Mouse (Mus musculus): ENCODE results near the gene Prpf4b. TPM values are rescaled to one million over a fixed set of nuclear protein-coding genes. Genes with fewer than 3 reads are reported as not detected.

Prpf4b gene
- 46.9 and 52.7 TPM in 2 replicates for total RNA-seq (2014; rRNA removed)
- 40.9 and 45.7 TPM in 2 replicates for polyA plus RNA-seq (2015; fragmentation: Nextera tagmentation; extraction: Ambion mirVana)

GRCm38 (mm10) chr13:34875166-34875710 lies at the start of gene Prpf4b:
Gene Prpf4b, plus strand, starts transcription at chr13:34875302.
- H3K4me1 ChIP-seq (ENCODE audit: insufficient read depth): peaks cover 12% of the 10 kb centered on the region
- H3K9ac ChIP-seq: peak within 1 kb of the TSS; percentile 77
- DNase-seq: peak; percentile 96
- TF ChIP-seq CTCF (IDR thresholded peaks at IDR 0.05; ENCODE audit: low read depth): no peak
- ATAC-seq: peak; percentile 85
- H3K36me3 ChIP-seq (ENCODE audit: insufficient read depth): no peaks in the 10 kb centered on the region
- H3K27ac ChIP-seq (ENCODE audit: low read depth, low read length): peak within 1 kb of the TSS; percentile 92
- peak within 1 kb of the TSS; percentile 80 for H3K4me3 ChIP-seq (ENCODE audit: low read depth, low read length)
- H3K4me2 ChIP-seq (ENCODE audit: low read depth): peak within 1 kb of the TSS; percentile 72
- 1% methylated on average over 40 of the region's 40 CpGs for WGBS
- no peaks in the 10 kb centered on the region for H3K27me3 ChIP-seq (ENCODE audit: insufficient read depth, low read length)
- H3K9me3 ChIP-seq (ENCODE audit: low read length): no peaks in the 10 kb centered on the region

- DNase-seq (peak; percentile 50), ATAC-seq (peak; percentile 94)
- 48% methylated on average over 3 of the region's 3 CpGs for WGBS
- H3K9ac ChIP-seq: no peak overlapping the region
- H3K27ac ChIP-seq (ENCODE audit: low read depth, low read length): peak overlapping the region; percentile 31; the same call in 1 of the 2 replicates
- H3K36me3 ChIP-seq (ENCODE audit: insufficient read depth): no peaks in the 10 kb centered on the region
- no peak overlapping the region for H3K4me3 ChIP-seq (ENCODE audit: low read depth, low read length)
- H3K9me3 ChIP-seq (ENCODE audit: low read length): no peaks in the 10 kb centered on the region
- no peaks in the 10 kb centered on the region for H3K4me1 ChIP-seq (ENCODE audit: insufficient read depth)
- no peak overlapping the region for H3K4me2 ChIP-seq (ENCODE audit: low read depth)
- no peak for TF ChIP-seq CTCF (IDR thresholded peaks at IDR 0.05; ENCODE audit: low read depth)
- no peaks in the 10 kb centered on the region for H3K27me3 ChIP-seq (ENCODE audit: insufficient read depth, low read length)
These were observed 48.1 kb upstream of the Prpf4b start for GRCm38 (mm10) chr13:34826760-34827690.

DNA sequence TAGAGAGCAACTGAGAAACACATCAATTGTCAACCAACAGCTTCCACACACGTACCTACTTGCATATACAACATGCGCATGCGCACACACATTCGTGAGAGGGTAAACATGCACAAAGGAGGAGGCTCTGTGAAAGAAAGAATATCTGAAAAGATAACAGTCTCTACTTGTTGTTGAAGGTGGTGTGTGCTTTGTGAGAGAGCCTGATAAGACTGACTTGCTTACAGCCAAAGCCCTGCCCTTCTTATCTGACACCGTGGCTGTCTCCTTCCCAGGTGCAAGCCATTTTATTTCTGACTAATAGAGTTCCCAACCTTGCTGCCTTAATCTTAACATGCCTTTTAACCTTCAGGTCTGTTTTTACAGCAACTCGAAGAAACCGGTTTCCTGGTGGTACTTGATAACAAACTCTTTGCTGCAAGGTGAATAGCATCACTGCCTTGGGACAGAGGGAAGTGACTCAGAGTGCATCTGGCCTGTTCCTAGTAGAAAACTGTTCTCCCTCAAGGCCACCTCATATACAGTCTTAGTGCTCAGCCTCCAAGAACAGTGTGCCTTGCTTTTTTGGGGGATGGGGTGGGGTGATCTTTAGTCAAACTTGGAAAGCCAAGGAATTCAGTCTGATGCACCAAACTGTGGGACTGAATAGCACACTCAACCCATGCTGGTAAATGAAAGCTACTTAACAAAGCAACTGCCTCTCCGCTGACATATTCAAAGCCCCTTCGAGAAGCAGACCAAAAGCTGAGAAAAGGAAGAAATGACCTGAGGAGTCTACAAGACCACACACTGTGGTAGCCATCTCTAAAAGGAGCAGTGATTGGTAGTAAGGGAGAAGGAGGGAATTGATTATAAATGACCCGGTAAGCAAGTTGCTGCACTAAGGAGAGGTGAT lies 46.9 kb upstream of the Prpf4b start:
- Histone ChIP-seq H3K27me3 (ENCODE audit: insufficient read depth, low read length) (no peaks in the 10 kb centered on the region), H3K36me3 (ENCODE audit: insufficient read depth) (no peaks in the 10 kb centered on the region), H3K9ac (no peak overlapping the region), H3K4me1 (ENCODE audit: insufficient read depth) (no peaks in the 10 kb centered on the region), H3K4me3 (ENCODE audit: low read depth, low read length) (no peak overlapping the region), H3K4me2 (ENCODE audit: low read depth) (no peak overlapping the region), H3K9me3 (ENCODE audit: low read length) (no peaks in the 10 kb centered on the region), H3K27ac (ENCODE audit: low read depth, low read length) (no peak overlapping the region)
- no peak for TF ChIP-seq CTCF (IDR thresholded peaks at IDR 0.05; ENCODE audit: low read depth)
- no peak for DNase-seq
- no peak for ATAC-seq
- 63% methylated on average over 10 of the region's 10 CpGs for WGBS

- ATAC-seq: no peak
- Histone ChIP-seq H3K4me1 (ENCODE audit: insufficient read depth) (no peaks in the 10 kb centered on the region), H3K27ac (ENCODE audit: low read depth, low read length) (no peak overlapping the region), H3K36me3 (ENCODE audit: insufficient read depth) (no peaks in the 10 kb centered on the region), H3K9ac (no peak overlapping the region), H3K27me3 (ENCODE audit: insufficient read depth, low read length) (no peaks in the 10 kb centered on the region), H3K4me3 (ENCODE audit: low read depth, low read length) (no peak overlapping the region), H3K4me2 (ENCODE audit: low read depth) (no peak overlapping the region), H3K9me3 (ENCODE audit: low read length) (no peaks in the 10 kb centered on the region)
- WGBS: 83% methylated on average over 4 of the region's 4 CpGs
- no peak for DNase-seq
- no peak for TF ChIP-seq CTCF (IDR thresholded peaks at IDR 0.05; ENCODE audit: low read depth)
These were observed 32.3 kb upstream of the Prpf4b start for GRCm38 (mm10) chr13:34842851-34843250.

DNA sequence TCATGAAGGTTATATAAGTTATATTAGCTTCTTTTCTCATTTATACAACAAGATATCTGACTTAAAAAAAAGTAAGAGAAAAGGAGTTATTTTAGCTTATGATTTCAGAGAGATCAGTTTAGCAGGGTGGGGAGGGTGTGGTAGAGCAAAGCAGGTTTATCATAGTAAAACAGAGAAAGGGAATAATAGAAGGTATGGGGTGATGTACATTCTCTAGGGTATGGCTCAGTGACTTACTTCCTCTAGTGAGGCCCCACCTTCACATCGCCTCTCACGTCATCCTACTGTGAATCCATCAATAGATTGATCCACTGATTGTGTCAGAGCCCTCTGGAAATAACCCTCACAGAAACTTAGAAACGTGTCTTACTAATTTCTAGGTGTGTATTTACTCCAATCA lies 24.3 kb upstream of the Prpf4b start:
- H3K9me3 ChIP-seq (ENCODE audit: low read length): peaks cover 19% of the 10 kb centered on the region
- DNase-seq (no peak), ATAC-seq (no peak)
- H3K4me3 ChIP-seq (ENCODE audit: low read depth, low read length): no peak overlapping the region
- no peaks in the 10 kb centered on the region for H3K36me3 ChIP-seq (ENCODE audit: insufficient read depth)
- no peak overlapping the region for H3K4me2 ChIP-seq (ENCODE audit: low read depth)
- no peak overlapping the region for H3K27ac ChIP-seq (ENCODE audit: low read depth, low read length)
- no peak overlapping the region for H3K9ac ChIP-seq
- no peaks in the 10 kb centered on the region for H3K4me1 ChIP-seq (ENCODE audit: insufficient read depth)
- 85% methylated on average over 3 of the region's 3 CpGs for WGBS
- H3K27me3 ChIP-seq (ENCODE audit: insufficient read depth, low read length): no peaks in the 10 kb centered on the region
- no peak for TF ChIP-seq CTCF (IDR thresholded peaks at IDR 0.05; ENCODE audit: low read depth)

DNA sequence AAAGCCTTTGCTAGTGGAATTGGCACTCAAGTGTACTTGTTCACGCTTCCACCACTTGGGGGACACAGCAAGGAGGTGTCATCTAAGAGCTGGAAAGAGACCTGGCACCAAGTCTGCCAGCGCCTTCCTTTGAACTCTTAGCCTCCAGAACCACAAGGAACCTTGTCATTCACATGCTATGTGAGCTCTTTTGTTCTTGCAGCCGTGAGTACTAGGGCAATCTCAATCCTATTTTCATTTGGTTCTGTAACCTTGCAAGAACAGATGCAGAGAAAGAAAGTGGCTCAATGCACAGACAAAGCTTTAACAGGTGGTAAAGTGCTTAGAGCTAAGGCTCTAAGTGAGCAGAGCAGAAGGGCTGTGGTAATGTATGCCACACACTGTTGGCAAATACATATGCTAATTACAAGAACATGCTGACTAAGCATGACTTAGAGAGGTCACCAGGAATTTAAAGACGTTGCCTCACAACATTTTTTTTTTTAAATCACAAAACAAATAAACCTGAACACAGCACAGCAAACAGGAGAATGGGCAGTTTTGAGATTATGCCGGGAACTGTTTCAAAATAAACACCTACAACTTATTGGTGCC lies 23.8 kb upstream of the Prpf4b start:
- Histone ChIP-seq H3K27ac (ENCODE audit: low read depth, low read length) (no peak overlapping the region), H3K4me3 (ENCODE audit: low read depth, low read length) (no peak overlapping the region), H3K9ac (no peak overlapping the region), H3K36me3 (ENCODE audit: insufficient read depth) (no peaks in the 10 kb centered on the region), H3K9me3 (ENCODE audit: low read length) (peaks cover 19% of the 10 kb centered on the region), H3K27me3 (ENCODE audit: insufficient read depth, low read length) (no peaks in the 10 kb centered on the region), H3K4me1 (ENCODE audit: insufficient read depth) (no peaks in the 10 kb centered on the region), H3K4me2 (ENCODE audit: low read depth) (no peak overlapping the region)
- WGBS: 61% methylated on average over 5 of the region's 5 CpGs
- DNase-seq (no peak), ATAC-seq (no peak)
- TF ChIP-seq CTCF (IDR thresholded peaks at IDR 0.05; ENCODE audit: low read depth): no peak
